Mouse (Mus musculus) c-Kit-positive CD71-positive TER-119-negative erythroid progenitor cells, embryonic 14.5 days (primary cell): ENCODE measurements around the gene Prorsd1.

Experiments used
- DNase-seq: peaks from one replicate; pipeline ENCODE4 v3.0.0-alpha.2; 2013; ENCODE audit warnings: low read depth

The Prorsd1 gene

GRCm38 (mm10) chr11:29503948-29504893 is 10.6 kb downstream of the Prorsd1 start:
- no peak for DNase-seq

- no peak for DNase-seq
Measured at GRCm38 (mm10) chr11:29496962-29497361, 17.9 kb downstream of the Prorsd1 start.

GRCm38 (mm10) chr11:29493135-29493534 is 21.7 kb downstream of the Prorsd1 start:
- no peak for DNase-seq

GRCm38 (mm10) chr11:29474676-29475075 is 40.2 kb downstream of the Prorsd1 start:
- no peak for DNase-seq
